Mouse (Mus musculus): Measurements from ENCODE around the gene Inip. TPM values are rescaled to one million over a fixed set of nuclear protein-coding genes. Genes with fewer than 3 reads are reported as not detected.
A peak's percentile ranks its signal among the peaks of the same experiment; 100 is the strongest.

The Inip gene
- 97.2 and 103 TPM in 2 replicates for polyA plus RNA-seq (2014; fragmentation: Nextera tagmentation; extraction: Ambion mirVana)

- ATAC-seq (replicated peaks; ENCODE audit: insufficient number of reproducible peaks, low FRiP score, low TSS enrichment, low read depth) = no peak
- H3K27ac ChIP-seq (replicated peaks; ENCODE audit: low read depth, low read length) = no peak within 1 kb of the TSS
- H3K9ac ChIP-seq (replicated peaks; ENCODE audit: low read length) = no peak within 1 kb of the TSS
- H3K4me3 ChIP-seq (ENCODE audit: low read depth, low read length) = no peak within 1 kb of the TSS
- H3K4me1 ChIP-seq (ENCODE audit: control insufficient read depth, insufficient read depth, low read length) = no peaks in the 10 kb centered on the region; the same call in 1 of the 2 replicates
- no peaks in the 10 kb centered on the region for H3K36me3 ChIP-seq (replicated peaks; ENCODE audit: control insufficient read depth, insufficient read depth, low read depth, low read length)
- no peak for DNase-seq (ENCODE audit: low spot score)
- no peak within 1 kb of the TSS for H3K4me2 ChIP-seq (ENCODE audit: low read depth, low read length)
- no peaks in the 10 kb centered on the region for H3K27me3 ChIP-seq (ENCODE audit: control insufficient read depth, insufficient read depth, low read length)
- H3K9me3 ChIP-seq (replicated peaks; ENCODE audit: control insufficient read depth, low read length) = no peaks in the 10 kb centered on the region
These were observed at the start of gene Inip for GRCm38 (mm10) chr4:59801489-59801888. Gene Inip (minus strand): TSS chr4:59801589.

- ATAC-seq (replicated peaks; ENCODE audit: insufficient number of reproducible peaks, low FRiP score, low TSS enrichment, low read depth) = 0 out of 2 replicates have a peak, but pooled peaks have one; percentile 34
- H3K27me3 ChIP-seq (ENCODE audit: control insufficient read depth, insufficient read depth, low read length) = no peaks in the 10 kb centered on the region
- H3K4me1 ChIP-seq (ENCODE audit: control insufficient read depth, insufficient read depth, low read length) = no peaks in the 10 kb centered on the region
- H3K9ac ChIP-seq (replicated peaks; ENCODE audit: low read length) = no peak overlapping the region
- H3K9me3 ChIP-seq (replicated peaks; ENCODE audit: control insufficient read depth, low read length) = no peaks in the 10 kb centered on the region
- 75% methylated on average over 2 of the region's 2 CpGs for WGBS
- no peak overlapping the region for H3K27ac ChIP-seq (replicated peaks; ENCODE audit: low read depth, low read length)
- H3K36me3 ChIP-seq (replicated peaks; ENCODE audit: control insufficient read depth, insufficient read depth, low read depth, low read length) = no peaks in the 10 kb centered on the region
- no peak overlapping the region for H3K4me3 ChIP-seq (ENCODE audit: low read depth, low read length)
- H3K4me2 ChIP-seq (ENCODE audit: low read depth, low read length) = no peak overlapping the region
- DNase-seq (ENCODE audit: low spot score) = peak; percentile 81
These were observed 48.8 kb upstream of the Inip start for GRCm38 (mm10) chr4:59850181-59850580.

- DNase-seq (ENCODE audit: low spot score) (no peak), ATAC-seq (replicated peaks; ENCODE audit: insufficient number of reproducible peaks, low FRiP score, low TSS enrichment, low read depth) (no peak)
- Histone ChIP-seq H3K9ac (replicated peaks; ENCODE audit: low read length) (no peak overlapping the region), H3K27me3 (ENCODE audit: control insufficient read depth, insufficient read depth, low read length) (no peaks in the 10 kb centered on the region), H3K4me1 (ENCODE audit: control insufficient read depth, insufficient read depth, low read length) (no peaks in the 10 kb centered on the region), H3K4me3 (ENCODE audit: low read depth, low read length) (no peak overlapping the region), H3K36me3 (replicated peaks; ENCODE audit: control insufficient read depth, insufficient read depth, low read depth, low read length) (no peaks in the 10 kb centered on the region), H3K4me2 (ENCODE audit: low read depth, low read length) (no peak overlapping the region), H3K9me3 (replicated peaks; ENCODE audit: control insufficient read depth, low read length) (no peaks in the 10 kb centered on the region), H3K27ac (replicated peaks; ENCODE audit: low read depth, low read length) (no peak overlapping the region)
- 89% methylated on average over 5 of the region's 5 CpGs for WGBS
These were observed 46.1 kb upstream of the Inip start for GRCm38 (mm10) chr4:59847447-59847846.

GRCm38 (mm10) chr4:59845245-59845637 lies 43.9 kb upstream of the Inip start:
- H3K9me3 ChIP-seq (replicated peaks; ENCODE audit: control insufficient read depth, low read length) = no peaks in the 10 kb centered on the region
- DNase-seq (ENCODE audit: low spot score) (no peak), ATAC-seq (replicated peaks; ENCODE audit: insufficient number of reproducible peaks, low FRiP score, low TSS enrichment, low read depth) (no peak)
- H3K27ac ChIP-seq (replicated peaks; ENCODE audit: low read depth, low read length) = no peak overlapping the region
- H3K4me3 ChIP-seq (ENCODE audit: low read depth, low read length) = no peak overlapping the region
- no peaks in the 10 kb centered on the region for H3K4me1 ChIP-seq (ENCODE audit: control insufficient read depth, insufficient read depth, low read length)
- 86% methylated on average over 3 of the region's 3 CpGs for WGBS
- H3K4me2 ChIP-seq (ENCODE audit: low read depth, low read length) = no peak overlapping the region
- no peaks in the 10 kb centered on the region for H3K27me3 ChIP-seq (ENCODE audit: control insufficient read depth, insufficient read depth, low read length)
- no peaks in the 10 kb centered on the region for H3K36me3 ChIP-seq (replicated peaks; ENCODE audit: control insufficient read depth, insufficient read depth, low read depth, low read length)
- H3K9ac ChIP-seq (replicated peaks; ENCODE audit: low read length) = no peak overlapping the region

- Histone ChIP-seq H3K36me3 (replicated peaks; ENCODE audit: control insufficient read depth, insufficient read depth, low read depth, low read length) (no peaks in the 10 kb centered on the region), H3K4me3 (ENCODE audit: low read depth, low read length) (no peak overlapping the region), H3K9ac (replicated peaks; ENCODE audit: low read length) (no peak overlapping the region), H3K9me3 (replicated peaks; ENCODE audit: control insufficient read depth, low read length) (no peaks in the 10 kb centered on the region), H3K27ac (replicated peaks; ENCODE audit: low read depth, low read length) (no peak overlapping the region), H3K4me1 (ENCODE audit: control insufficient read depth, insufficient read depth, low read length) (no peaks in the 10 kb centered on the region), H3K4me2 (ENCODE audit: low read depth, low read length) (no peak overlapping the region), H3K27me3 (ENCODE audit: control insufficient read depth, insufficient read depth, low read length) (no peaks in the 10 kb centered on the region)
- no peak; the same call in 1 of the 2 replicates for ATAC-seq (replicated peaks; ENCODE audit: insufficient number of reproducible peaks, low FRiP score, low TSS enrichment, low read depth)
- no peak for DNase-seq (ENCODE audit: low spot score)
- 87% methylated on average over 15 of the region's 15 CpGs for WGBS
These were observed 43.3 kb upstream of the Inip start for GRCm38 (mm10) chr4:59844460-59845244.

- no peaks in the 10 kb centered on the region for H3K27me3 ChIP-seq (ENCODE audit: control insufficient read depth, insufficient read depth, low read length)
- 79% methylated on average over 7 of the region's 7 CpGs for WGBS
- H3K4me1 ChIP-seq (ENCODE audit: control insufficient read depth, insufficient read depth, low read length) = no peaks in the 10 kb centered on the region
These were observed 36.3 kb upstream of the Inip start for GRCm38 (mm10) chr4:59837659-59838058.

GRCm38 (mm10) chr4:59832810-59833209 lies 31.4 kb upstream of the Inip start:
- no peaks in the 10 kb centered on the region for H3K36me3 ChIP-seq (replicated peaks; ENCODE audit: control insufficient read depth, insufficient read depth, low read depth, low read length)
- H3K4me3 ChIP-seq (ENCODE audit: low read depth, low read length) = no peak overlapping the region
- H3K27ac ChIP-seq (replicated peaks; ENCODE audit: low read depth, low read length) = no peak overlapping the region
- ATAC-seq (replicated peaks; ENCODE audit: insufficient number of reproducible peaks, low FRiP score, low TSS enrichment, low read depth) (no peak), DNase-seq (ENCODE audit: low spot score) (no peak)
- H3K4me1 ChIP-seq (ENCODE audit: control insufficient read depth, insufficient read depth, low read length) = no peaks in the 10 kb centered on the region
- no peak overlapping the region for H3K9ac ChIP-seq (replicated peaks; ENCODE audit: low read length)
- no peak overlapping the region for H3K4me2 ChIP-seq (ENCODE audit: low read depth, low read length)
- WGBS = 79% methylated on average over 6 of the region's 6 CpGs
- H3K27me3 ChIP-seq (ENCODE audit: control insufficient read depth, insufficient read depth, low read length) = no peaks in the 10 kb centered on the region
- no peaks in the 10 kb centered on the region for H3K9me3 ChIP-seq (replicated peaks; ENCODE audit: control insufficient read depth, low read length)

More at GRCm38 (mm10) chr4:59837659-59838058, 36.3 kb upstream of the Inip start:
- DNase-seq (ENCODE audit: low spot score) = no peak
- H3K9me3 ChIP-seq (replicated peaks; ENCODE audit: control insufficient read depth, low read length) = no peaks in the 10 kb centered on the region
- no peak overlapping the region for H3K9ac ChIP-seq (replicated peaks; ENCODE audit: low read length)
- no peak overlapping the region for H3K4me2 ChIP-seq (ENCODE audit: low read depth, low read length)
- no peak overlapping the region for H3K4me3 ChIP-seq (ENCODE audit: low read depth, low read length)
- no peaks in the 10 kb centered on the region for H3K36me3 ChIP-seq (replicated peaks; ENCODE audit: control insufficient read depth, insufficient read depth, low read depth, low read length)
- ATAC-seq (replicated peaks; ENCODE audit: insufficient number of reproducible peaks, low FRiP score, low TSS enrichment, low read depth) = no peak
- H3K27ac ChIP-seq (replicated peaks; ENCODE audit: low read depth, low read length) = no peak overlapping the region

GRCm38 (mm10) chr4:59831038-59831437 lies 29.6 kb upstream of the Inip start:
- Histone ChIP-seq H3K27me3 (ENCODE audit: control insufficient read depth, insufficient read depth, low read length) (no peaks in the 10 kb centered on the region), H3K9me3 (replicated peaks; ENCODE audit: control insufficient read depth, low read length) (no peaks in the 10 kb centered on the region), H3K9ac (replicated peaks; ENCODE audit: low read length) (no peak overlapping the region), H3K4me3 (ENCODE audit: low read depth, low read length) (no peak overlapping the region), H3K4me1 (ENCODE audit: control insufficient read depth, insufficient read depth, low read length) (no peaks in the 10 kb centered on the region), H3K4me2 (ENCODE audit: low read depth, low read length) (no peak overlapping the region), H3K36me3 (replicated peaks; ENCODE audit: control insufficient read depth, insufficient read depth, low read depth, low read length) (no peaks in the 10 kb centered on the region), H3K27ac (replicated peaks; ENCODE audit: low read depth, low read length) (no peak overlapping the region)
- 90% methylated on average over 5 of the region's 5 CpGs for WGBS
- ATAC-seq (replicated peaks; ENCODE audit: insufficient number of reproducible peaks, low FRiP score, low TSS enrichment, low read depth) = no peak
- no peak for DNase-seq (ENCODE audit: low spot score)

Measured in embryonic facial prominence, embryonic 11.5 days (tissue).